Mouse (Mus musculus): ENCODE measurements at regions not wholly inside any gene's neighbourhood (a gene's known extent, or its start where the extent isn't known, plus 50 kb on each side); places are given as distances from the start of the nearest gene placed in this dataset.

DNA sequence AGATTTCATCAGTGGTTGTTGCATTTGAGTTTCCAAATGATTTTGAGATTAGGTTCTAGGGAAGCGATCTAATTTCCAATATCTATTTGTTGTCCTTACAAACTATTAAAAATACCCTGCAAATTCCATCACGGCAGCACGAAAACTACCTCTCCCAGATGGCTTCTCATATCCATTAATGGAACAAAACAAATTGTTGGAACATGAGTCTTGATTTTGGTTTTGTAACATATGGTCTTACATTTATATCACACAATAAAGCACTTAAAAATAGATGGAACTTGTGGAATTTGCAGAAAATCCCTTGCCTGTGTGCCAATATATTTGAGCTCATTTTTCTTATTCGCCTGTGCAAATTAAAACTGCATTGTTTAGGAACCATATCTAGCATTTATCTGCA, 368.1 kb upstream of the Syt1 start:
- TF ChIP-seq ZMIZ1 (IDR thresholded peaks at IDR 0.05; ENCODE audit: low read depth, low read length) (no peak), CTCF (IDR thresholded peaks at IDR 0.05 in 2 of 3, conservative IDR thresholded peaks at IDR 0.05 in 1 of 3; ENCODE audit: control insufficient read depth in 1 of 3, insufficient read depth in 1 of 3, low read depth in 2 of 3, low read length in 3 of 3, poor library complexity in 1 of 3, severe bottlenecking in 1 of 3) (no peak), EP300 (IDR thresholded peaks at IDR 0.05; ENCODE audit: low read depth in 1 of 2, low read length in 2 of 2) (no peak), MAX (IDR thresholded peaks at IDR 0.05; ENCODE audit: low read length) (no peak), RCOR1 (IDR thresholded peaks at IDR 0.05; ENCODE audit: low read depth, low read length) (no peak)

All from MEL (cell line).